Mouse (Mus musculus): Measurements from ENCODE around the gene Gm11937.

DNA sequence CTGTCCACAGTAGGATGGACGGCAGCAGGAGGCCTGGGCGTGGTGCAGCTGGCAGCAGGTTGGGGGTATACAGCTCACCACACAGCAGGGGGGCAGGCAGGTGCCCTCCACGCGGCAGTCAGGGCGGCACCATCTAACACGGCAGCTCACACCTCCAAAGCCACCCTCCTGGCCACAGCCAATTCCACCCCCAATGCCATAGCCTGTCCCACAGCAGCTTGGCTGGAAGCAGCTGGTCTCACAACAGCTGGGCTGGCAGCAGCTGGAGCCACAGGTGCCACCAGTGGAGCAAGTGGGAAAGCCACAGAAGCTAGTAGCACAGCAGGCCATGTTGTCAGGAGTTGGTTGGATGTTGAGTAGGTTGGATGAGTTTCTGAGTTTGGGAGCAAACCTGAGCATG lies 29.4 kb downstream of the Gm11937 start, which contains the start of gene Krtap1-5:
- TF ChIP-seq CTCF (conservative IDR thresholded peaks at IDR 0.05; ENCODE audit: insufficient read depth, insufficient read length, low read depth, low read length) (no peak), POLR2A (IDR thresholded peaks at IDR 0.05; ENCODE audit: low read depth, low read length) (no peak)

Measured in kidney, adult 2 months (tissue).